Mouse (Mus musculus) myocyte (in vitro differentiated cells): Measurements from ENCODE around the gene Sin3b. TPM values are rescaled to one million over a fixed set of nuclear protein-coding genes. Genes with fewer than 3 reads are reported as not detected.
"Not testable (repeated sequence)": the region's sequence is repeated elsewhere in the genome, so short reads cannot be mapped to it uniquely, and the experiment has no call there.

ENCODE experiments used
- H3K27me3 ChIP-seq: one replicate; pipeline ENCODE4 v1.6.1; 2011; ENCODE audit not compliant: control insufficient read depth, insufficient read depth, insufficient read length
- H3K36me3 ChIP-seq: one replicate; pipeline ENCODE4 v1.6.1; 2011; ENCODE audit not compliant: control insufficient read depth, insufficient read depth
- H3K4me2 ChIP-seq: one replicate; pipeline ENCODE4 v1.6.1; 2011; ENCODE audit warnings: low read depth, control low read depth
- H3K4me3 ChIP-seq: one replicate; pipeline ENCODE4 v1.5.1; 2011; ENCODE audit warnings: mild to moderate bottlenecking, control low read depth, moderate library complexity
- H3K79me2 ChIP-seq: one replicate; pipeline ENCODE4 v1.6.1; 2011; ENCODE audit not compliant: control insufficient read depth, insufficient read depth
- H3ac ChIP-seq: one replicate; pipeline ENCODE4 v1.6.1; 2011; ENCODE audit not compliant: control insufficient read depth, insufficient read length
- CEBPB ChIP-seq: IDR thresholded peaks from 2 replicates; pipeline ENCODE4 v1.6.1; 2011; ENCODE audit warnings: mild to moderate bottlenecking, moderate library complexity; ENCODE audit not compliant: poor library complexity, insufficient read depth, severe bottlenecking
- E2F4 ChIP-seq: IDR thresholded peaks from one replicate; pipeline ENCODE4 v1.6.1; 2011; ENCODE audit warnings: mild to moderate bottlenecking, control low read depth, moderate library complexity; ENCODE audit not compliant: insufficient read depth
- MAX ChIP-seq: IDR thresholded peaks from one replicate; pipeline ENCODE4 v1.6.1; 2011; ENCODE audit warnings: low read depth, mild to moderate bottlenecking, control low read depth
- MYOD1 ChIP-seq, 3 experiments: IDR thresholded peaks; one replicate each; pipeline ENCODE4 v1.6.1; 2011; ENCODE audit warnings: control low read depth in 2 of 3, low read depth in 2 of 3, mild to moderate bottlenecking in 2 of 3, moderate library complexity in 1 of 3; ENCODE audit not compliant: insufficient read length in 2 of 3, control insufficient read depth in 1 of 3
- MYOG ChIP-seq, 3 experiments: IDR thresholded peaks; one replicate each; pipeline ENCODE4 v1.6.1; 2011; ENCODE audit warnings: control low read depth in 2 of 3, low read depth in 2 of 3, mild to moderate bottlenecking in 2 of 3; ENCODE audit not compliant: insufficient read length in 2 of 3, control insufficient read depth in 1 of 3, insufficient read depth in 1 of 3
- POLR2A ChIP-seq: IDR thresholded peaks from one replicate; pipeline ENCODE4 v1.6.1; 2011; ENCODE audit warnings: low read depth, mild to moderate bottlenecking, control low read depth, moderate library complexity; ENCODE audit not compliant: insufficient read length
- POLR2AphosphoS2 ChIP-seq: IDR thresholded peaks from one replicate; pipeline ENCODE4 v1.6.1; 2011; ENCODE audit warnings: low read depth, control low read depth; ENCODE audit not compliant: insufficient read length
- REST ChIP-seq: IDR thresholded peaks from one replicate; pipeline ENCODE4 v1.6.1; 2011; ENCODE audit warnings: mild to moderate bottlenecking, control low read depth, moderate library complexity; ENCODE audit not compliant: insufficient read depth, insufficient read length
- SRF ChIP-seq: IDR thresholded peaks from one replicate; pipeline ENCODE4 v1.6.1; 2011; ENCODE audit warnings: low read depth; ENCODE audit not compliant: control insufficient read depth, insufficient read length
- TCF12 ChIP-seq: IDR thresholded peaks from one replicate; pipeline ENCODE4 v1.6.1; 2011; ENCODE audit warnings: mild to moderate bottlenecking, control low read depth; ENCODE audit not compliant: poor library complexity, insufficient read depth, severe bottlenecking
- TCF3 ChIP-seq: IDR thresholded peaks from one replicate; pipeline ENCODE4 v1.6.1; 2011; ENCODE audit warnings: low read depth, control low read depth; ENCODE audit not compliant: insufficient read length
- USF1 ChIP-seq: IDR thresholded peaks from one replicate; pipeline ENCODE4 v1.6.1; 2011; ENCODE audit warnings: low read depth, mild to moderate bottlenecking, control low read depth, moderate library complexity
- polyA plus RNA-seq: library from polyadenylated mRNA; unstranded; fragments of >200 nt; fragmentation: generic; extraction: Trizol; gene quantifications from one replicate; pipeline ENCODE4 v1.2.1, GENCODE M21; 2012; ENCODE audit warnings: missing spikeins

The Sin3b gene
- 155 TPM for polyA plus RNA-seq

DNA sequence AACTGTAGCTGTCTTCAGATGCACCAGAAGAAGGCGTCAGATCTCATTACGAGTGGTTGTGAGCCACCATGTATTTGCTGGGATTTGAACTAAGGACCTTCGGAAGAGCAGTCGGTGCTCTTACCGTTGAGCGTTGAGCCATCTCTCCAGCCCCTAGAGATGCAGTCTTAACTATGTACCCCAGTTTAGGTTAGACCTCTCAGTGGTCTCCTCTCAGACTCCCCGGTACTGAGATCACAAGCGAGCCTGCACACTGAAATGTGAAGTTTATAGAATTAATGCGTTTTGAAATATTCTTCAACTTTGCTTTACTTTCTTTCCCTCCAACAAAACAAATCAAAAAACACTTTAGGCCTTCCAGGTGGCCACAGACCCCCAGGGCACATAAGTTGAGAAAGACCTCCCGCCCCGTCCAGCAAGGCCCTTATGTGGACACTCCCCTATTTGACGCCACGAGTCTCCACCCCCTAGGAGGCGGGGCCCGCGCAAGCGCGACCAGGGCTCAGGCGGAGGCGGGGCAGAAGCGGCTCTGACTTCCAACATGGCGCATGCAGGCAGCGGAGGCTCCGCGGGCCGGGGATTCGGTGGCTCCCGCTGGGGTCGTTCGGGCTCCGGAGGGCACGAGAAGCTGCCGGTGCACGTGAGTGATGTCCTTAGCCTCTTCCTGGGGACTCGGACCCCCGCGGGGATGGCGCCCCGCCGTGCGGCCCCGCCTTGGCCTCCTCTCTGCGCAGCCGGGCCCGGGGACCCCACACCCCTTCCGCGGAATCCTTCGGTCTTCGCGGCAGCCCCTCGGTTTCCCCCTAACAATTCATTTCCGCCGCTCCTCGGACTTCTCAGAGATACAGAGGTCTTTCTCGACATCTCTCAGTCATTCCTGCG lies at the start of gene Sin3b:
Sin3b (plus strand) TSS at position 517 of the 882 bp plus-strand sequence.
- peaks cover 11% of the 10 kb centered on the region for H3K36me3 ChIP-seq
- H3K4me3 ChIP-seq = peak within 1 kb of the TSS; percentile 86
- peak within 1 kb of the TSS; percentile 68 for H3K4me2 ChIP-seq
- peaks cover 9% of the 10 kb centered on the region for H3K79me2 ChIP-seq
- peak within 1 kb of the TSS; percentile 64 for H3ac ChIP-seq
- H3K27me3 ChIP-seq = no peaks in the 10 kb centered on the region
- no peak for TF ChIP-seq MYOD1 (IDR thresholded peaks at IDR 0.05; ENCODE audit: control insufficient read depth in 1 of 3, insufficient read length in 2 of 3, low read depth in 2 of 3)
- peak; percentile 6 for TF ChIP-seq REST
- TF ChIP-seq MAX = no peak
- no peak for TF ChIP-seq E2F4
- no peak for TF ChIP-seq TCF3
- peak; percentile 96 for TF ChIP-seq POLR2A
- TF ChIP-seq POLR2AphosphoS2 = peak; percentile 95
- peak; percentile 73 for TF ChIP-seq SRF
- no peak for TF ChIP-seq USF1
- TF ChIP-seq CEBPB = no peak
- TF ChIP-seq MYOG (IDR thresholded peaks at IDR 0.05; ENCODE audit: control insufficient read depth in 1 of 3, insufficient read depth in 1 of 3, insufficient read length in 2 of 3, low read depth in 2 of 3) = no peak
- no peak for TF ChIP-seq TCF12

GRCm38 (mm10) chr8:72674184-72674583 lies 48.9 kb upstream of the Sin3b start:
- H3K4me3 ChIP-seq = no peak overlapping the region
- no peak overlapping the region for H3K4me2 ChIP-seq
- H3K36me3 ChIP-seq = no peaks in the 10 kb centered on the region
- no peaks in the 10 kb centered on the region for H3K27me3 ChIP-seq
- no peaks in the 10 kb centered on the region for H3K79me2 ChIP-seq
- TF ChIP-seq E2F4 = no peak
- no peak for TF ChIP-seq POLR2AphosphoS2
- TF ChIP-seq MAX = no peak
- TF ChIP-seq MYOG (IDR thresholded peaks at IDR 0.05; ENCODE audit: control insufficient read depth in 1 of 3, insufficient read depth in 1 of 3, insufficient read length in 2 of 3, low read depth in 2 of 3) = no peak
- no peak for TF ChIP-seq TCF3
- TF ChIP-seq POLR2A = no peak
- no peak for TF ChIP-seq MYOD1 (IDR thresholded peaks at IDR 0.05; ENCODE audit: control insufficient read depth in 1 of 3, insufficient read length in 2 of 3, low read depth in 2 of 3)
- TF ChIP-seq TCF12 = no peak
- TF ChIP-seq SRF = no peak
- no peak for TF ChIP-seq USF1
- TF ChIP-seq REST = no peak
- no peak for TF ChIP-seq CEBPB
- H3ac ChIP-seq = no peak overlapping the region

- H3ac ChIP-seq = no peak overlapping the region
- no peak overlapping the region for H3K4me2 ChIP-seq
- H3K36me3 ChIP-seq = no peaks in the 10 kb centered on the region
- no peaks in the 10 kb centered on the region for H3K79me2 ChIP-seq
- no peaks in the 10 kb centered on the region for H3K27me3 ChIP-seq
- H3K4me3 ChIP-seq = no peak overlapping the region
- TF ChIP-seq CEBPB (no peak), REST (no peak), TCF12 (no peak), POLR2A (no peak), SRF (no peak), TCF3 (no peak), MYOD1 (IDR thresholded peaks at IDR 0.05; ENCODE audit: control insufficient read depth in 1 of 3, insufficient read length in 2 of 3, low read depth in 2 of 3) (no peak), USF1 (no peak), POLR2AphosphoS2 (no peak)
Measured at GRCm38 (mm10) chr8:72676436-72676835, 46.6 kb upstream of the Sin3b start.

DNA sequence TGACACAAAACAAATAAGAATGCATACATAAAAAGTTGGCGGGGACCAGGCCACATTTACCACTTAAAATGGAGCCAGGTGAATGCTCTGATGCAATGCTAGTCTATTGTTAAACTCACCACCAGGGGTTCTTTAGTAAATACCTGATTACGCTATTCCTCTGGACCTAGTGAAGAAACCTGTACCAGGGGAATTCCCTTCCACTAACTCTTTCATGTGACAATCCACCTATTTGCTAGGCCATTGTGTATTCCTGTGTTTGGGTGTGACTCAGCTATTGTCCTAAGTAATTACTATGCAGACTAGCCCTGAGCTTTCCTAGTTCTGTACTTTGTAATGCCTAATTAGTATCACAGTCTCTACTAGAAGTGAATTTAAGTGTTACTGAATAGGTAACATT lies 46.2 kb upstream of the Sin3b start:
- not testable (repeated sequence) for H3K4me2 ChIP-seq, H3ac ChIP-seq, H3K4me3 ChIP-seq, H3K79me2 ChIP-seq, H3K36me3 ChIP-seq, H3K27me3 ChIP-seq

DNA sequence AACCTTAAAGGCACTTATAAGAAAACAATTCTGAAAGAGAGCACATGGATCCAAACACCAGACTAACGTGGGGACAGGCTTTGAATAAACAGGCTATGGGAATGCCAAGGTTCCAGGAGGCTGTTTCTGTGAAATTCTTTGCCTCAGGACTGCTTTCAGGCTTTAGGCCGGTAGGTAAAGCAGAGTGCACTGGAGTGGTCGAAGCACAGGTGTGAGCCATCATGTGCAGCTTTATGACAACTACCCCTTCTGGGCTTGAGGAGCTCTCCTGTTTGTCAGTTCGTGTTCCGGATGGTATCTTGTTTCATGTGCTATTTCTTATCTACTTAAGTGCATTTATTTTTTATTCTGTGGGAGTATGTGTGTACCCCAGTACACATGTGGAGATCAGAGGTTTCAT lies 45.8 kb upstream of the Sin3b start:
- Histone ChIP-seq H3K79me2 (no peaks in the 10 kb centered on the region), H3K27me3 (no peaks in the 10 kb centered on the region), H3K4me3 (no peak overlapping the region), H3ac (no peak overlapping the region), H3K4me2 (no peak overlapping the region), H3K36me3 (no peaks in the 10 kb centered on the region)
- TF ChIP-seq MYOD1 (IDR thresholded peaks at IDR 0.05; ENCODE audit: control insufficient read depth in 1 of 3, insufficient read length in 2 of 3, low read depth in 2 of 3) = no peak
- TF ChIP-seq E2F4 = no peak
- TF ChIP-seq TCF12 = no peak
- no peak for TF ChIP-seq CEBPB
- no peak for TF ChIP-seq SRF
- no peak for TF ChIP-seq MAX
- TF ChIP-seq POLR2AphosphoS2 = no peak
- no peak for TF ChIP-seq MYOG (IDR thresholded peaks at IDR 0.05; ENCODE audit: control insufficient read depth in 1 of 3, insufficient read depth in 1 of 3, insufficient read length in 2 of 3, low read depth in 2 of 3)
- TF ChIP-seq POLR2A = no peak
- TF ChIP-seq REST = no peak
- TF ChIP-seq TCF3 = no peak
- TF ChIP-seq USF1 = no peak
